Mouse (Mus musculus): Measurements from ENCODE around the gene Gm42417. TPM values are rescaled to one million over a fixed set of nuclear protein-coding genes. Genes with fewer than 3 reads are reported as not detected.

The Gm42417 gene
- polyA plus RNA-seq, 1 experiment from 2014 or later: not detected

DNA sequence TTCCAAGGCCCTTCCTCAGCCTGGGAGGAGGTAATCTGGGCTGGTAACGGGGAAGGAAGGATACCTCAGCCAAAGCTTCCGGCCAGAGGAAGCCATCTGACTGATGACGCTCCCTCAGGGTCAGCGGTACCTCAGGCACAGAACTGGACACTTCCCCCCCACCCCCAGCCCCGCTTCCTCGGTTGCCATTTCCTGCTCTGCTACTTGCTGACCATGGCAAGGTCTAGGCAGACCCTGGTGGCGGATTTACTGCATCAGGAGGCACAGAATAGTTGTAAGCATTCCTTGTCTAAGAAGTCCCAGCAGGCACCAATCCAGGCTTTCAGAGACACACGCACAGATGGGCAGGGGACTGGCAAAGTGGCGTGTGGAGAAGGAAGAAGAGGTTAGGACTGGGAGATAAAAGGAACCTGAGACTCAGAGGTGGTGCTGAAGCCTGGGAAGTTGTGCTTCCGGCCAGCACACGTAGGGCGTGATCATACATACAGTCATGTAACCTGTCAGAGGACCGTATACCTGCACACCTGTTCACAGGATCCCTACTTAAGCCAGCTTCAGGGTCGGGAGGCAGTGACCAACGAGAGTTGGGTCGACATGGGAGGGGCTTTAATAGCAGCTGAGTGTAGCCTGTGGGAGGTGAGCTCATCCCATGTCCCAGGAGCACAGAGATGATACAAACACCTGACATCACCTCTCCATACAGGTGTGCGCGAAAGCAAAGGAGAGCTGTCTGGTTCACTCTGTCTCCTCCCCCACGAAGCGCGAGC lies 15.6 kb upstream of the Gm42417 start:
- peaks cover 43% of the 10 kb centered on the region for H3K4me1 ChIP-seq (replicated peaks)
- peak overlapping the region; percentile 88 for H3K4me2 ChIP-seq
- no peak for ATAC-seq (replicated peaks; ENCODE audit: insufficient number of reproducible peaks, insufficient read depth, low FRiP score, low read depth)
- H3K36me3 ChIP-seq: peaks cover 47% of the 10 kb centered on the region
- WGBS: 67% methylated on average over 21 of the region's 21 CpGs
- peak overlapping the region; percentile 60 for H3K27ac ChIP-seq
- no peaks in the 10 kb centered on the region for H3K9me3 ChIP-seq (replicated peaks)
- H3K27me3 ChIP-seq: no peaks in the 10 kb centered on the region
- peak overlapping the region; percentile 96; the same call in 1 of the 2 replicates for H3K9ac ChIP-seq
- peak overlapping the region; percentile 68 for H3K4me3 ChIP-seq

GRCm38 (mm10) chr1:36552506-36552905 lies 13.3 kb upstream of the Gm42417 start:
- H3K27me3 ChIP-seq: no peaks in the 10 kb centered on the region
- H3K9me3 ChIP-seq (replicated peaks): no peaks in the 10 kb centered on the region
- peaks cover 59% of the 10 kb centered on the region for H3K36me3 ChIP-seq
- no peak for ATAC-seq (replicated peaks; ENCODE audit: insufficient number of reproducible peaks, insufficient read depth, low FRiP score, low read depth)
- peaks cover 49% of the 10 kb centered on the region for H3K4me1 ChIP-seq (replicated peaks)
- no peak overlapping the region for H3K4me3 ChIP-seq
- H3K4me2 ChIP-seq: no peak overlapping the region
- no peak overlapping the region for H3K9ac ChIP-seq
- WGBS: 88% methylated on average over 16 of the region's 16 CpGs
- H3K27ac ChIP-seq: no peak overlapping the region

GRCm38 (mm10) chr1:36551904-36552303 lies 12.7 kb upstream of the Gm42417 start:
- peaks cover 59% of the 10 kb centered on the region for H3K36me3 ChIP-seq
- H3K4me2 ChIP-seq: no peak overlapping the region
- H3K27me3 ChIP-seq: no peaks in the 10 kb centered on the region
- peaks cover 51% of the 10 kb centered on the region for H3K4me1 ChIP-seq (replicated peaks)
- H3K4me3 ChIP-seq: no peak overlapping the region
- H3K9ac ChIP-seq: no peak overlapping the region
- no peak overlapping the region for H3K27ac ChIP-seq
- no peaks in the 10 kb centered on the region for H3K9me3 ChIP-seq (replicated peaks)
- no peak for ATAC-seq (replicated peaks; ENCODE audit: insufficient number of reproducible peaks, insufficient read depth, low FRiP score, low read depth)
- 84% methylated on average over 17 of the region's 17 CpGs for WGBS

GRCm38 (mm10) chr1:36550075-36550863 lies 11.0 kb upstream of the Gm42417 start:
- Histone ChIP-seq H3K4me1 (replicated peaks) (peaks cover 54% of the 10 kb centered on the region), H3K36me3 (peaks cover 59% of the 10 kb centered on the region), H3K27me3 (no peaks in the 10 kb centered on the region), H3K9me3 (replicated peaks) (no peaks in the 10 kb centered on the region), H3K4me3 (no peak overlapping the region), H3K27ac (no peak overlapping the region), H3K9ac (no peak overlapping the region; the same call in 1 of the 2 replicates), H3K4me2 (no peak overlapping the region)
- WGBS: 76% methylated on average over 20 of the region's 20 CpGs
- ATAC-seq (replicated peaks; ENCODE audit: insufficient number of reproducible peaks, insufficient read depth, low FRiP score, low read depth): no peak

GRCm38 (mm10) chr1:36549491-36549890 lies 10.3 kb upstream of the Gm42417 start:
- no peak for ATAC-seq (replicated peaks; ENCODE audit: insufficient number of reproducible peaks, insufficient read depth, low FRiP score, low read depth)

GRCm38 (mm10) chr1:36548771-36549170 lies 9.5 kb upstream of the Gm42417 start:
- Histone ChIP-seq H3K4me2 (no peak overlapping the region), H3K9me3 (replicated peaks) (no peaks in the 10 kb centered on the region), H3K9ac (no peak overlapping the region), H3K27ac (no peak overlapping the region), H3K36me3 (peaks cover 51% of the 10 kb centered on the region), H3K27me3 (no peaks in the 10 kb centered on the region), H3K4me1 (replicated peaks) (peaks cover 39% of the 10 kb centered on the region), H3K4me3 (no peak overlapping the region)
- ATAC-seq (replicated peaks; ENCODE audit: insufficient number of reproducible peaks, insufficient read depth, low FRiP score, low read depth): no peak
- WGBS: 48% methylated on average over 8 of the region's 8 CpGs

More at GRCm38 (mm10) chr1:36549491-36549890, 10.3 kb upstream of the Gm42417 start:
- Histone ChIP-seq H3K9me3 (replicated peaks) (no peaks in the 10 kb centered on the region), H3K36me3 (peaks cover 58% of the 10 kb centered on the region), H3K4me3 (no peak overlapping the region), H3K4me2 (no peak overlapping the region), H3K27me3 (no peaks in the 10 kb centered on the region), H3K9ac (no peak overlapping the region; the same call in 1 of the 2 replicates), H3K4me1 (replicated peaks) (peaks cover 46% of the 10 kb centered on the region), H3K27ac (no peak overlapping the region)
- WGBS: 82% methylated on average over 18 of the region's 18 CpGs

- Histone ChIP-seq H3K9me3 (replicated peaks) (no peaks in the 10 kb centered on the region), H3K27ac (peak overlapping the region; percentile 73), H3K4me3 (no peak overlapping the region), H3K4me2 (no peak overlapping the region), H3K36me3 (peaks cover 44% of the 10 kb centered on the region), H3K9ac (no peak overlapping the region), H3K4me1 (replicated peaks) (peaks cover 39% of the 10 kb centered on the region), H3K27me3 (no peaks in the 10 kb centered on the region)
- WGBS: 27% methylated on average over 9 of the region's 9 CpGs
- no peak for ATAC-seq (replicated peaks; ENCODE audit: insufficient number of reproducible peaks, insufficient read depth, low FRiP score, low read depth)
Measured at GRCm38 (mm10) chr1:36547981-36548598, 8.9 kb upstream of the Gm42417 start.

DNA sequence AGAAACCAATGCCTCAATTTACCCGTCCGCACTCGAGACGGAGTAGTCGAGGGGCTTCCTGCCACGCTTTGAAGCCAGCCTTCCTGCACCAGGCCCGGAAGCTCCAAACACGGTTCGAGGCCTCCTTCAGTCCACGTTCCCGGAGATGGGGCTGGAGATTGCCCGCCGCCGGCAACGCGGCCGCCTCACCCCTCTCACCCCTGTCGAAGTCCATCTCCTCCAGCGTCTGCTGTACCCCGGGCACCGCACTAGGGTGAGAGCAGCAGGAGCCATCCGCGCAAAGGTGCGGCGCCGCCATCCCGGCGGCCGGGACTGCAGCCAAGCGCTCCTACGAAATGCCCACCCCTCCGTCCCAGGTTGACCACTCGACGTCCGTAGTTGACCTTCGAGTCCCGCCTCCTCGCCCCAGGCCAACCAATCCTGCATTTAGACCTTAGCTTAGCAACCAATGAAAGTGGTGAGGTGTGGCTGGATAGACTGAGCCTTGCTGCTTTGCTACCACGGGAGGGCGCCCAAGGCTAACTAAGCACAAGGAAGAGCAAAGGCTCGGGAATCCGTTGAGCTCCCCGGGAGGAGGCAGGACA lies 7.8 kb upstream of the Gm42417 start, which contains the start of gene Ankrd39:
Gene Ankrd39, minus strand, starts transcription at position 558 of the 584 bp plus-strand sequence.
- H3K36me3 ChIP-seq: peaks cover 37% of the 10 kb centered on the region
- H3K9ac ChIP-seq: peak within 1 kb of the TSS; percentile 69
- H3K27ac ChIP-seq: peak within 1 kb of the TSS; percentile 73
- H3K4me1 ChIP-seq (replicated peaks): peaks cover 42% of the 10 kb centered on the region
- H3K9me3 ChIP-seq (replicated peaks): no peaks in the 10 kb centered on the region
- no peaks in the 10 kb centered on the region for H3K27me3 ChIP-seq
- peak within 1 kb of the TSS; percentile 74 for H3K4me2 ChIP-seq
- peak; percentile 98 for ATAC-seq (replicated peaks; ENCODE audit: insufficient number of reproducible peaks, insufficient read depth, low FRiP score, low read depth)
- peak within 1 kb of the TSS; percentile 69 for H3K4me3 ChIP-seq
- under 1% methylated on average over 43 of the region's 43 CpGs for WGBS

- Histone ChIP-seq H3K4me1 (replicated peaks) (peaks cover 42% of the 10 kb centered on the region), H3K27ac (peak overlapping the region; percentile 73; the same call in 1 of the 2 replicates), H3K4me2 (peak overlapping the region; percentile 74), H3K4me3 (peak overlapping the region; percentile 69), H3K27me3 (no peaks in the 10 kb centered on the region), H3K36me3 (peaks cover 36% of the 10 kb centered on the region), H3K9me3 (replicated peaks) (no peaks in the 10 kb centered on the region), H3K9ac (peak overlapping the region; percentile 69)
- 68% methylated on average over 19 of the region's 19 CpGs for WGBS
- ATAC-seq (replicated peaks; ENCODE audit: insufficient number of reproducible peaks, insufficient read depth, low FRiP score, low read depth): no peak
Measured at GRCm38 (mm10) chr1:36545845-36546600, 6.8 kb upstream of the Gm42417 start.

DNA sequence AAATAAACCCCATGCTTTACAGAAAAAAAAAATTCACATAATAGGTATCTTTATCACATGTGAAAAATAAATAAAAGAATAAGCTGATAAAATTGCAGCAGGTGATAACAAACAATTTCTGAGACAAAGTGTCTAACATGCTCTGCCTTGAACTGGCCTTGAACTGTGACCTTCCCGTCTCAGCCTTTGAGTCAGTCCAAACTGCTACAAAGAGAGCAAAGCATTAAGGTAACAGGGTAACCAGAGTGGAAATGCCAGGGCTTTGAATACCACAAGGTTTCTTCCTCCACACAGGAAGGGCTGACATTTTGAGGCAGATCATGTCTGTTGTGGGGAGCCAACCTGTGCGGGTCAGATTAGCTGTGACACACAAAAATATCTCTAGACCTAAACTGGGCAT lies 6.2 kb upstream of the Gm42417 start:
- H3K4me1 ChIP-seq (replicated peaks): peaks cover 45% of the 10 kb centered on the region
- H3K4me2 ChIP-seq: peak overlapping the region; percentile 74; the same call in 1 of the 2 replicates
- H3K36me3 ChIP-seq: peaks cover 35% of the 10 kb centered on the region
- WGBS: 64% methylated on average over 2 of the region's 2 CpGs
- H3K27me3 ChIP-seq: no peaks in the 10 kb centered on the region
- H3K9ac ChIP-seq: no peak overlapping the region
- ATAC-seq (replicated peaks; ENCODE audit: insufficient number of reproducible peaks, insufficient read depth, low FRiP score, low read depth): no peak
- H3K27ac ChIP-seq: 0 out of 2 replicates have a peak overlapping the region, but pooled peaks have one; percentile 27
- no peaks in the 10 kb centered on the region for H3K9me3 ChIP-seq (replicated peaks)
- 0 out of 2 replicates have a peak overlapping the region, but pooled peaks have one; percentile 69 for H3K4me3 ChIP-seq
